Mouse (Mus musculus) CD8-positive naive resting alpha-beta T cell, adult 2 months (primary cell): ENCODE data around the gene Tmem135.

Experiments used
- DNase-seq, 2 experiments: peaks; one replicate each; pipeline ENCODE4 v3.0.0; 2022; ENCODE audit warnings: low read depth in 2 of 2, low spot score in 2 of 2

Gene Tmem135

GRCm38 (mm10) chr7:89390660-89391059 lies 13.4 kb downstream of the Tmem135 start:
- no peak for DNase-seq

- DNase-seq: no peak
Measured at GRCm38 (mm10) chr7:89388981-89389380, 15.0 kb downstream of the Tmem135 start.

- DNase-seq: no peak
Measured at GRCm38 (mm10) chr7:89382892-89383291, 21.1 kb downstream of the Tmem135 start.

- no peak for DNase-seq
Measured at GRCm38 (mm10) chr7:89380935-89381705, 22.9 kb downstream of the Tmem135 start.

- DNase-seq: no peak
Measured at GRCm38 (mm10) chr7:89371623-89372295, 32.3 kb downstream of the Tmem135 start.

GRCm38 (mm10) chr7:89370917-89371316 lies 33.1 kb downstream of the Tmem135 start:
- no peak for DNase-seq

GRCm38 (mm10) chr7:89370086-89370485 lies 33.9 kb downstream of the Tmem135 start:
- no peak for DNase-seq

- DNase-seq: no peak
Measured at GRCm38 (mm10) chr7:89367643-89368042, 36.4 kb downstream of the Tmem135 start.

- DNase-seq: no peak
Measured at GRCm38 (mm10) chr7:89365135-89365880, 38.7 kb downstream of the Tmem135 start.

- no peak for DNase-seq
Measured at GRCm38 (mm10) chr7:89363975-89364374, 40.0 kb downstream of the Tmem135 start.

GRCm38 (mm10) chr7:89356307-89356706 lies 47.7 kb downstream of the Tmem135 start:
- no peak for DNase-seq

GRCm38 (mm10) chr7:89355519-89356255 lies 48.3 kb downstream of the Tmem135 start:
- no peak for DNase-seq

- no peak for DNase-seq
Measured at GRCm38 (mm10) chr7:89342021-89342420, 62.0 kb downstream of the Tmem135 start.

- no peak for DNase-seq
Measured at GRCm38 (mm10) chr7:89339808-89340207, 64.2 kb downstream of the Tmem135 start.

- DNase-seq: no peak
Measured at GRCm38 (mm10) chr7:89339142-89339435, 64.9 kb downstream of the Tmem135 start.

- peak; percentile 85 to 88 for DNase-seq
Measured at GRCm38 (mm10) chr7:89338350-89339141, 65.5 kb downstream of the Tmem135 start.

GRCm38 (mm10) chr7:89337711-89338349 lies 66.2 kb downstream of the Tmem135 start:
- no peak for DNase-seq

GRCm38 (mm10) chr7:89336434-89336833 lies 67.6 kb downstream of the Tmem135 start:
- DNase-seq: no peak

GRCm38 (mm10) chr7:89335316-89335715 lies 68.7 kb downstream of the Tmem135 start:
- DNase-seq: no peak

GRCm38 (mm10) chr7:89329896-89330295 lies 74.1 kb downstream of the Tmem135 start:
- no peak for DNase-seq
